Mouse (Mus musculus) embryonic facial prominence, embryonic 15.5 days (tissue): ENCODE measurements around the gene Aff1. TPM values are rescaled to one million over a fixed set of nuclear protein-coding genes. Genes with fewer than 3 reads are reported as not detected.

Source experiments
- ATAC-seq: fragments of 200-750 bp; cut with Nextera tagmentation; 2 replicates; pipeline ENCODE4 v1.8.0; 2017; ENCODE audit warnings: low read depth, moderate TSS enrichment; ENCODE audit not compliant: insufficient number of reproducible peaks, low FRiP score, low TSS enrichment
- H3K27ac ChIP-seq: fragments of 300-500 bp; sonication (generic); replicated peaks from 2 replicates; pipeline ENCODE4 v1.5.1; 2015; ENCODE audit warnings: mild to moderate bottlenecking, inconsistent platforms
- H3K27me3 ChIP-seq: fragments of 300-500 bp; sonication (generic); 2 replicates; pipeline ENCODE4 v1.6.1; 2015; ENCODE audit warnings: inconsistent platforms
- H3K36me3 ChIP-seq: fragments of 300-500 bp; sonication (generic); 2 replicates; pipeline ENCODE4 v1.6.1; 2015; ENCODE audit warnings: mild to moderate bottlenecking, inconsistent platforms
- H3K4me1 ChIP-seq: fragments of 300-500 bp; sonication (generic); 2 replicates; pipeline ENCODE4 v1.6.1; 2015; ENCODE audit warnings: inconsistent platforms
- H3K4me2 ChIP-seq: fragments of 300-500 bp; sonication (generic); replicated peaks from 2 replicates; pipeline ENCODE4 v1.6.1; 2015; ENCODE audit warnings: mild to moderate bottlenecking, inconsistent platforms
- H3K4me3 ChIP-seq: fragments of 300-500 bp; sonication (generic); replicated peaks from 2 replicates; pipeline ENCODE4 v1.5.1; 2015; ENCODE audit warnings: mild to moderate bottlenecking, inconsistent platforms
- H3K9ac ChIP-seq: fragments of 300-500 bp; sonication (generic); 2 replicates; pipeline ENCODE4 v1.6.1; 2015; ENCODE audit warnings: inconsistent platforms
- H3K9me3 ChIP-seq: fragments of 300-500 bp; sonication (generic); replicated peaks from 2 replicates; pipeline ENCODE4 v1.6.1; 2016; ENCODE audit warnings: inconsistent platforms
- WGBS: fragments of 180-500 bp; shearing (Covaris S2); methylation state at CpG from one replicate; pipeline ENCODE4 v1.1.7; 2015; 5-methylcytosine and 5-hydroxymethylcytosine counted together
- polyA plus RNA-seq: library from polyadenylated mRNA; unstranded; fragments of >200 nt; fragmentation: Nextera tagmentation; extraction: Ambion mirVana; gene quantifications from 2 replicates; pipeline ENCODE4 v1.2.1, GENCODE M21; 2015

The Aff1 gene
- polyA plus RNA-seq, 1 experiment from 2014 or later = 7.1 TPM

GRCm38 (mm10) chr5:103822949-103823348, 130.8 kb downstream of the Aff1 start:
- 69% methylated on average over 5 of the region's 5 CpGs for WGBS
- 0 out of 2 replicates have a peak, but pooled peaks cover 5% of the 10 kb centered on the region for H3K4me1 ChIP-seq
- no peak for ATAC-seq
- no peak overlapping the region for H3K4me3 ChIP-seq
- peak overlapping the region; percentile 40; the same call in 1 of the 2 replicates for H3K27ac ChIP-seq
- H3K9me3 ChIP-seq = no peaks in the 10 kb centered on the region
- no peak overlapping the region for H3K4me2 ChIP-seq
- no peaks in the 10 kb centered on the region for H3K27me3 ChIP-seq
- no peaks in the 10 kb centered on the region; the same call in 1 of the 2 replicates for H3K36me3 ChIP-seq
- no peak overlapping the region for H3K9ac ChIP-seq

GRCm38 (mm10) chr5:103828304-103828703, 136.1 kb downstream of the Aff1 start:
- peaks cover 1% of the 10 kb centered on the region; the same call in 1 of the 2 replicates for H3K36me3 ChIP-seq
- no peaks in the 10 kb centered on the region for H3K9me3 ChIP-seq
- no peak overlapping the region for H3K4me2 ChIP-seq
- 0 out of 2 replicates have a peak, but pooled peaks cover 8% of the 10 kb centered on the region for H3K4me1 ChIP-seq
- ATAC-seq = no peak
- H3K9ac ChIP-seq = no peak overlapping the region
- 75% methylated on average over 21 of the region's 21 CpGs for WGBS
- no peaks in the 10 kb centered on the region for H3K27me3 ChIP-seq
- H3K4me3 ChIP-seq = no peak overlapping the region
- no peak overlapping the region for H3K27ac ChIP-seq

GRCm38 (mm10) chr5:103828729-103829128, 136.6 kb downstream of the Aff1 start:
- Histone ChIP-seq H3K36me3 (peaks cover 5% of the 10 kb centered on the region; the same call in 1 of the 2 replicates), H3K9me3 (no peaks in the 10 kb centered on the region), H3K4me2 (no peak overlapping the region), H3K9ac (no peak overlapping the region), H3K4me3 (no peak overlapping the region), H3K27me3 (no peaks in the 10 kb centered on the region), H3K27ac (no peak overlapping the region), H3K4me1 (0 out of 2 replicates have a peak, but pooled peaks cover 5% of the 10 kb centered on the region)
- WGBS = 61% methylated on average over 8 of the region's 8 CpGs
- ATAC-seq = no peak

GRCm38 (mm10) chr5:103829158-103829557, 137.0 kb downstream of the Aff1 start:
- Histone ChIP-seq H3K27ac (no peak overlapping the region), H3K4me2 (no peak overlapping the region), H3K36me3 (peaks cover 10% of the 10 kb centered on the region; the same call in 1 of the 2 replicates), H3K4me1 (0 out of 2 replicates have a peak, but pooled peaks cover 4% of the 10 kb centered on the region), H3K9me3 (no peaks in the 10 kb centered on the region), H3K9ac (no peak overlapping the region), H3K4me3 (no peak overlapping the region), H3K27me3 (no peaks in the 10 kb centered on the region)
- no peak for ATAC-seq
- 67% methylated on average over 12 of the region's 12 CpGs for WGBS

- Histone ChIP-seq H3K9me3 (no peaks in the 10 kb centered on the region), H3K27me3 (no peaks in the 10 kb centered on the region), H3K27ac (no peak overlapping the region), H3K4me2 (no peak overlapping the region), H3K9ac (no peak overlapping the region), H3K4me3 (no peak overlapping the region), H3K36me3 (peaks cover 15% of the 10 kb centered on the region; the same call in 1 of the 2 replicates), H3K4me1 (0 out of 2 replicates have a peak, but pooled peaks cover 4% of the 10 kb centered on the region)
- ATAC-seq = no peak
- WGBS = 83% methylated on average over 1 of the region's 1 CpGs
These were observed 138.7 kb downstream of the Aff1 start for GRCm38 (mm10) chr5:103830886-103831285.

- Histone ChIP-seq H3K9me3 (no peaks in the 10 kb centered on the region), H3K4me2 (no peak overlapping the region), H3K27me3 (no peaks in the 10 kb centered on the region), H3K4me1 (peaks cover 11% of the 10 kb centered on the region; the same call in 1 of the 2 replicates), H3K9ac (no peak overlapping the region), H3K36me3 (peaks cover 15% of the 10 kb centered on the region; the same call in 1 of the 2 replicates), H3K4me3 (no peak overlapping the region), H3K27ac (no peak overlapping the region)
- ATAC-seq = no peak
- 68% methylated on average over 15 of the region's 15 CpGs for WGBS
These were observed 143.4 kb downstream of the Aff1 start for GRCm38 (mm10) chr5:103835471-103836147.

GRCm38 (mm10) chr5:103836148-103836784, 144.1 kb downstream of the Aff1 start:
- Histone ChIP-seq H3K9ac (no peak overlapping the region), H3K9me3 (no peaks in the 10 kb centered on the region), H3K4me1 (peaks cover 11% of the 10 kb centered on the region; the same call in 1 of the 2 replicates), H3K27ac (no peak overlapping the region), H3K27me3 (no peaks in the 10 kb centered on the region), H3K36me3 (peaks cover 19% of the 10 kb centered on the region; the same call in 1 of the 2 replicates), H3K4me2 (no peak overlapping the region), H3K4me3 (no peak overlapping the region)
- WGBS = 53% methylated on average over 10 of the region's 11 CpGs
- ATAC-seq = no peak

- Histone ChIP-seq H3K9ac (no peak overlapping the region), H3K27me3 (no peaks in the 10 kb centered on the region), H3K27ac (no peak overlapping the region), H3K4me3 (no peak overlapping the region), H3K4me1 (peaks cover 11% of the 10 kb centered on the region; the same call in 1 of the 2 replicates), H3K36me3 (peaks cover 26% of the 10 kb centered on the region; the same call in 1 of the 2 replicates), H3K9me3 (no peaks in the 10 kb centered on the region), H3K4me2 (no peak overlapping the region)
- 82% methylated on average over 15 of the region's 15 CpGs for WGBS
- peak; percentile 45 for ATAC-seq
These were observed 146.5 kb downstream of the Aff1 start for GRCm38 (mm10) chr5:103838550-103839264.

GRCm38 (mm10) chr5:103839265-103839626, 147.1 kb downstream of the Aff1 start:
- H3K4me3 ChIP-seq = no peak overlapping the region
- no peak overlapping the region for H3K27ac ChIP-seq
- peaks cover 11% of the 10 kb centered on the region; the same call in 1 of the 2 replicates for H3K4me1 ChIP-seq
- 77% methylated on average over 3 of the region's 3 CpGs for WGBS
- no peaks in the 10 kb centered on the region for H3K27me3 ChIP-seq
- no peak overlapping the region for H3K4me2 ChIP-seq
- no peak for ATAC-seq
- peaks cover 20% of the 10 kb centered on the region; the same call in 1 of the 2 replicates for H3K36me3 ChIP-seq
- H3K9ac ChIP-seq = no peak overlapping the region
- no peaks in the 10 kb centered on the region for H3K9me3 ChIP-seq

GRCm38 (mm10) chr5:103843938-103844337, 151.8 kb downstream of the Aff1 start:
- Histone ChIP-seq H3K27me3 (no peaks in the 10 kb centered on the region; the same call in 1 of the 2 replicates), H3K4me2 (no peak overlapping the region), H3K36me3 (0 out of 2 replicates have a peak, but pooled peaks cover 16% of the 10 kb centered on the region), H3K9ac (no peak overlapping the region), H3K9me3 (no peaks in the 10 kb centered on the region), H3K4me3 (no peak overlapping the region), H3K4me1 (peaks cover 20% of the 10 kb centered on the region), H3K27ac (no peak overlapping the region)
- ATAC-seq = no peak
- 70% methylated on average over 1 of the region's 1 CpGs for WGBS
